Mouse (Mus musculus): ENCODE results near the gene Ceacam19. TPM values are rescaled to one million over a fixed set of nuclear protein-coding genes. Genes with fewer than 3 reads are reported as not detected.
A peak's percentile ranks its signal among the peaks of the same experiment; 100 is the strongest.

Gene Ceacam19
- polyA plus RNA-seq, 1 experiment from 2014 or later = not detected

DNA sequence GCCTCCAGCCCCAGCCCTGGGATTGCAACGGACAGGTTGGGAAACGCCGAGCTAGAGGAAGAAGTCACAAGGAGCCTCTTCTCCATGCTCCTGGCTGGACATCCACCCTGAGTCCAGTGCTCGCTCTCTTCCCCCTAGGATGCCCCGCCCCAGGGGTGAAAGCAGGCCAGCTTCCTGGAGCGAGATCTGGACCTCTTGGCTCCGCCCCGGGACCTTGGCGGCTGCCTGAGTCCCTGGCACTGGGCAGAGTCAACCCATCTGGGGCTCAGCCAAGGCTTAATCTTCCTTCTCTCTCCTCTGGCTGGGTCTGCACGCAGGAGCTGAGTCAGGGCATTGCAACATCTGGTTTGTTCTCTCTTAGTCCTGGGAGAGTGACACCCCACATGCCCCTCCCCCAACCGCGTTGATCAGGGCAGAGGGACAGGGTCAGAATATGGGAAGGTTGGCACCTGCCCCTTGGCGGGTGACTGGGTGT is 57.0 kb downstream of the Ceacam19 start:
- ATAC-seq = peak; percentile 90
- Histone ChIP-seq H3K4me1 (ENCODE audit: control insufficient read depth, insufficient read depth, low read length) (peaks cover 30% of the 10 kb centered on the region), H3K4me2 (ENCODE audit: low read depth, low read length) (peak overlapping the region; percentile 32; the same call in 1 of the 2 replicates), H3K27ac (ENCODE audit: low read length) (peak overlapping the region; percentile 53), H3K4me3 (ENCODE audit: low read length) (no peak overlapping the region), H3K36me3 (ENCODE audit: control insufficient read depth, insufficient read depth, low read length) (no peaks in the 10 kb centered on the region), H3K9me3 (ENCODE audit: control insufficient read depth, low read length) (peaks cover 3% of the 10 kb centered on the region; the same call in 1 of the 2 replicates), H3K9ac (ENCODE audit: low read depth, low read length) (peak overlapping the region; percentile 44), H3K27me3 (replicated peaks; ENCODE audit: control insufficient read depth, insufficient read depth, low read length) (no peaks in the 10 kb centered on the region)
- WGBS = 27% methylated on average over 13 of the region's 13 CpGs

DNA sequence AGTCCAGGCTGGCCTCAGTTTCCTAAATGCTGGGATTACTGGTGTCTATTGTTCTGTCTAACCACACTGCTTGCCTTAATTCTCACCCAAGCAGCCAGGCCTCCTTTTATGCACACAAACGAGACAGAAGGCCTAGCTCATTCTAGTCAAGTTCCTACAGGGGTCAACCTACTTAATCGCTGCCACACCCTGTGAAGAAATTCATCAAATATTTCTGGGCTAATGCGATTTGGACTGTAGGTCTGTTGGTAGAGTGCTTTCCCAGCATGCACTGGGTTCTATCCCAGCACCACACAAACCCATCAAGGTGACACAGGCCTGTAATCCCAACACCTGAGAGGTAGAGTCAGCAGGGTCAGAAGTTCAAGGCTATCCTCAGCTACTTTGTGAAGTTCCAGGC is 58.1 kb downstream of the Ceacam19 start:
- Histone ChIP-seq H3K36me3 (ENCODE audit: control insufficient read depth, insufficient read depth, low read length) (no peaks in the 10 kb centered on the region), H3K4me2 (ENCODE audit: low read depth, low read length) (no peak overlapping the region), H3K4me1 (ENCODE audit: control insufficient read depth, insufficient read depth, low read length) (peaks cover 35% of the 10 kb centered on the region), H3K9me3 (ENCODE audit: control insufficient read depth, low read length) (peaks cover 3% of the 10 kb centered on the region; the same call in 1 of the 2 replicates), H3K27ac (ENCODE audit: low read length) (no peak overlapping the region), H3K27me3 (replicated peaks; ENCODE audit: control insufficient read depth, insufficient read depth, low read length) (no peaks in the 10 kb centered on the region), H3K4me3 (ENCODE audit: low read length) (no peak overlapping the region), H3K9ac (ENCODE audit: low read depth, low read length) (no peak overlapping the region)
- 83% methylated on average over 3 of the region's 3 CpGs for WGBS
- no peak for ATAC-seq

DNA sequence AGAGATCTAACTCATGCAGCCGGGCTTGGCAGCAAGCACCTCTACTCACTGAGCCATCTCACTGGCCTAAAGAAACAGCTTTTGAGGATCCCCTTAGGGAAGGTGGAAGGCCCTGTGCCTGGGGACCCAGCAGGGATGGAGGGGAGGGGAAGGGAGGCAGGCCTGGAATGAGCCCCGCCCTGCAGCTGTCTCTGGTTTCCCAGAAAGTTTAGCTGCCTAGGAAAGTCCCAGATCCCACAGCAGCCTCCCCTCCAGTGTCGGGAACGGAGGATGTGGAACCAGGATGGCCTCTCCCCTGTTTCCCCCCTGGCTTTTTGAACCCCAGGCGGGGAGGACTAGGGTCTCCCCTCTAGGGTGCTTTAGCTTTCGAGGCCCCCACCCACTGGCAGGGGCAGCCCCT is 61.0 kb downstream of the Ceacam19 start:
- H3K9me3 ChIP-seq (ENCODE audit: control insufficient read depth, low read length) = peaks cover 3% of the 10 kb centered on the region; the same call in 1 of the 2 replicates
- H3K27ac ChIP-seq (ENCODE audit: low read length) = peak overlapping the region; percentile 15; the same call in 1 of the 2 replicates
- peak overlapping the region; percentile 33; the same call in 1 of the 2 replicates for H3K9ac ChIP-seq (ENCODE audit: low read depth, low read length)
- no peaks in the 10 kb centered on the region for H3K36me3 ChIP-seq (ENCODE audit: control insufficient read depth, insufficient read depth, low read length)
- H3K4me1 ChIP-seq (ENCODE audit: control insufficient read depth, insufficient read depth, low read length) = peaks cover 55% of the 10 kb centered on the region
- ATAC-seq = no peak
- no peak overlapping the region for H3K4me3 ChIP-seq (ENCODE audit: low read length)
- H3K4me2 ChIP-seq (ENCODE audit: low read depth, low read length) = no peak overlapping the region
- 35% methylated on average over 6 of the region's 6 CpGs for WGBS
- 0 out of 2 replicates have a peak, but pooled peaks cover 3% of the 10 kb centered on the region for H3K27me3 ChIP-seq (replicated peaks; ENCODE audit: control insufficient read depth, insufficient read depth, low read length)

Other genes with a start within 250 kb of the Ceacam19 start
- 70.5 and 77.6 TPM in 2 replicates for gene Clptm1, start 222.9 kb downstream of the Ceacam19 start, polyA plus RNA-seq (2015; fragmentation: Nextera tagmentation; extraction: Ambion mirVana)
- gene Apoc2, start 210.0 kb downstream of the Ceacam19 start, polyA plus RNA-seq (2015; fragmentation: Nextera tagmentation; extraction: Ambion mirVana) = 463 and 798 TPM in 2 replicates
- gene Gm44805, start 206.5 kb downstream of the Ceacam19 start, polyA plus RNA-seq (2015; fragmentation: Nextera tagmentation; extraction: Ambion mirVana) = not detected in 2 replicates
- gene Apoc4, start 206.5 kb downstream of the Ceacam19 start, polyA plus RNA-seq (2015; fragmentation: Nextera tagmentation; extraction: Ambion mirVana) = 2.6 and 8.3 TPM in 2 replicates
- 39.5 and 43.2 TPM in 2 replicates for gene Apoc1, start 195.3 kb downstream of the Ceacam19 start, polyA plus RNA-seq (2015; fragmentation: Nextera tagmentation; extraction: Ambion mirVana)
- 314 and 355 TPM in 2 replicates for gene Apoe, start 188.8 kb downstream of the Ceacam19 start, polyA plus RNA-seq (2015; fragmentation: Nextera tagmentation; extraction: Ambion mirVana)
- 143 and 157 TPM in 2 replicates for gene Tomm40, start 172.5 kb downstream of the Ceacam19 start, polyA plus RNA-seq (2015; fragmentation: Nextera tagmentation; extraction: Ambion mirVana)
- gene Nectin2, start 137.5 kb downstream of the Ceacam19 start, polyA plus RNA-seq (2015; fragmentation: Nextera tagmentation; extraction: Ambion mirVana) = 143 and 149 TPM in 2 replicates
- 58.7 and 62.7 TPM in 2 replicates for gene Bcam, start 116.9 kb downstream of the Ceacam19 start, polyA plus RNA-seq (2015; fragmentation: Nextera tagmentation; extraction: Ambion mirVana)
- gene Cblc, start 91.2 kb downstream of the Ceacam19 start, polyA plus RNA-seq (2015; fragmentation: Nextera tagmentation; extraction: Ambion mirVana) = 32.6 and 42.1 TPM in 2 replicates
- 15.5 and 15.6 TPM in 2 replicates for gene Bcl3, start 65.2 kb downstream of the Ceacam19 start, polyA plus RNA-seq (2015; fragmentation: Nextera tagmentation; extraction: Ambion mirVana)
- gene Gm19345, start 36.0 kb downstream of the Ceacam19 start, polyA plus RNA-seq (2015; fragmentation: Nextera tagmentation; extraction: Ambion mirVana) = 0.13 and 0.27 TPM in 2 replicates
- not detected in 2 replicates for gene Ceacam16, start 26.7 kb downstream of the Ceacam19 start, polyA plus RNA-seq (2015; fragmentation: Nextera tagmentation; extraction: Ambion mirVana)
- gene Pvr, start 33.2 kb upstream of the Ceacam19 start, polyA plus RNA-seq (2015; fragmentation: Nextera tagmentation; extraction: Ambion mirVana) = 13.9 and 16.5 TPM in 2 replicates
- gene Igsf23, start 62.8 kb upstream of the Ceacam19 start, polyA plus RNA-seq (2015; fragmentation: Nextera tagmentation; extraction: Ambion mirVana) = 14.7 and 19.1 TPM in 2 replicates
- 3.5 and 6.5 TPM in 2 replicates for gene Ceacam20, start 77.4 kb upstream of the Ceacam19 start, polyA plus RNA-seq (2015; fragmentation: Nextera tagmentation; extraction: Ambion mirVana)
- gene Nlrp9b, start 103.5 kb upstream of the Ceacam19 start, polyA plus RNA-seq (2015; fragmentation: Nextera tagmentation; extraction: Ambion mirVana) = 0.75 and 0.76 TPM in 2 replicates
- gene Vmn1r91, start 211.7 kb upstream of the Ceacam19 start, polyA plus RNA-seq (2015; fragmentation: Nextera tagmentation; extraction: Ambion mirVana) = not detected in 2 replicates
- not detected in 2 replicates for gene Gm16442, start 234.6 kb upstream of the Ceacam19 start, polyA plus RNA-seq (2015; fragmentation: Nextera tagmentation; extraction: Ambion mirVana)